Mouse (Mus musculus) intestine, embryonic 15.5 days (tissue): Measurements from ENCODE around the gene Apoa1. TPM values are rescaled to one million over a fixed set of nuclear protein-coding genes. Genes with fewer than 3 reads are reported as not detected.

Source experiments
- ATAC-seq: fragments of 200-750 bp; cut with Nextera tagmentation; 2 replicates; pipeline ENCODE4 v1.8.0; 2017; ENCODE audit warnings: moderate TSS enrichment, moderate library complexity
- H3K27ac ChIP-seq: fragments of 300-500 bp; sonication (generic); 2 replicates; pipeline ENCODE4 v1.5.1; 2015; ENCODE audit warnings: mild to moderate bottlenecking, inconsistent platforms
- H3K27me3 ChIP-seq: fragments of 300-500 bp; sonication (generic); replicated peaks from 2 replicates; pipeline ENCODE4 v1.6.1; 2015; ENCODE audit warnings: inconsistent platforms
- H3K36me3 ChIP-seq: fragments of 300-500 bp; sonication (generic); 2 replicates; pipeline ENCODE4 v1.6.1; 2015; ENCODE audit warnings: inconsistent platforms
- H3K4me1 ChIP-seq: fragments of 300-500 bp; sonication (generic); replicated peaks from 2 replicates; pipeline ENCODE4 v1.6.1; 2015; ENCODE audit warnings: inconsistent platforms
- H3K4me2 ChIP-seq: fragments of 300-500 bp; sonication (generic); replicated peaks from 2 replicates; pipeline ENCODE4 v1.6.1; 2015; ENCODE audit warnings: mild to moderate bottlenecking, inconsistent platforms
- H3K4me3 ChIP-seq: fragments of 300-500 bp; sonication (generic); replicated peaks from 2 replicates; pipeline ENCODE4 v1.5.1; 2015; ENCODE audit warnings: inconsistent platforms
- H3K9ac ChIP-seq: fragments of 300-500 bp; sonication (generic); 2 replicates; pipeline ENCODE4 v1.6.1; 2015; ENCODE audit warnings: inconsistent platforms
- H3K9me3 ChIP-seq: fragments of 300-500 bp; sonication (generic); 2 replicates; pipeline ENCODE4 v1.6.1; 2016; ENCODE audit warnings: inconsistent platforms
- WGBS: fragments of 180-500 bp; shearing (Covaris S2); methylation state at CpG from one replicate; pipeline ENCODE4 v1.1.7; 2015; 5-methylcytosine and 5-hydroxymethylcytosine counted together
- polyA plus RNA-seq: library from polyadenylated mRNA; unstranded; fragments of >200 nt; fragmentation: Nextera tagmentation; extraction: Ambion mirVana; gene quantifications from 2 replicates; pipeline ENCODE4 v1.2.1, GENCODE M21; 2015

The Apoa1 gene
- polyA plus RNA-seq, 1 experiment from 2014 or later, result 1,502 TPM

DNA sequence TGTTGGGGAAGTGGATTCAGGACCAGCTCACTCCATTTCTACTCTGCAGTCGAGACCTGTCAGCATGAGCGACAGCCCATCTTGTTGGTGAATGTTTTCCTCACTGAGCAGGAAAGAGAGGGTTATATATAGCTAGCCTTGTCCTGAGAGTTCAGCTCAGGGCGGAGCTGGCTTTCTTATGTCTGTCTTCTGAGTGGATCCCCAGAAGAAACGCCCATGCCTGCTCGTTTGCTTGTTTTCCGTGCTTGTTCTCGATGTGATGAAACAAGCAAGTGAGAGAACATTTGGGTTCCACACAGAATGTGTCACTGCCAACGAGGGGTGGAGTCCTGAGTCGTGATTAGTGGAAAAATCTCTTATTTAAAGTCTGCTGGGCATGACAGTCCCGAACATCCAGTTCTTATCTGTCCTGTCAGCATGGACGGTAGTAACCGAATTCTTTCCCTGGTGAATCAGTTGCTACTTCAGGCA lies 31.6 kb upstream of the Apoa1 start:
- WGBS, result 76% methylated on average over 12 of the region's 12 CpGs
- H3K27me3 ChIP-seq, result no peaks in the 10 kb centered on the region
- H3K4me2 ChIP-seq, result no peak overlapping the region
- H3K36me3 ChIP-seq, result peaks cover 16% of the 10 kb centered on the region; the same call in 1 of the 2 replicates
- no peaks in the 10 kb centered on the region for H3K9me3 ChIP-seq
- no peak for ATAC-seq
- H3K4me1 ChIP-seq, result no peaks in the 10 kb centered on the region
- H3K4me3 ChIP-seq, result no peak overlapping the region
- H3K9ac ChIP-seq, result no peak overlapping the region
- H3K27ac ChIP-seq, result no peak overlapping the region

DNA sequence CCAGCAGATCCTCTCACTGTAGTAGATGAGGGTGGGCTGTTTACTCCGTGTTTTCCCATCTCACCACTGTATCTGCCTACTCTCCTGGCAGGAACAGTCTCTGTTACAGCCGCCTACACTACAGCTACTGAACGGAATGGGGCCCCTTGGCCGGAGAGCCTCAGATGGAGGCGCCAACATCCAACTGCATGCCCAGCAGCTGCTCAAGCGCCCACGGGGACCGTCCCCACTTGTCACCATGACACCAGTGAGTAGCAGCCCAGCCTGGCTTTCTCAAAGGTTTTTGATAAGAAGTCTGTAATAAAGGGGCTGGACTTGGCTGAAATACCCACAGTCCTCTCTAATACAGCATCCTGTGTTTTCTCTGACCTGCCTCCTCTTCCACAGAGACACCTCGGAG lies 29.9 kb upstream of the Apoa1 start:
- WGBS, result 85% methylated on average over 9 of the region's 9 CpGs
- peaks cover 23% of the 10 kb centered on the region; the same call in 1 of the 2 replicates for H3K36me3 ChIP-seq

GRCm38 (mm10) chr9:46198936-46199335 lies 29.4 kb upstream of the Apoa1 start:
- no peak for ATAC-seq
- Histone ChIP-seq H3K27ac (no peak overlapping the region), H3K36me3 (peaks cover 23% of the 10 kb centered on the region; the same call in 1 of the 2 replicates), H3K27me3 (no peaks in the 10 kb centered on the region), H3K4me2 (no peak overlapping the region), H3K9me3 (no peaks in the 10 kb centered on the region), H3K4me1 (no peaks in the 10 kb centered on the region), H3K9ac (no peak overlapping the region), H3K4me3 (no peak overlapping the region)
- WGBS, result 87% methylated on average over 7 of the region's 7 CpGs

More for the DNA sequence above, 29.9 kb upstream of the Apoa1 start:
- no peak overlapping the region for H3K4me3 ChIP-seq
- no peaks in the 10 kb centered on the region for H3K9me3 ChIP-seq
- no peaks in the 10 kb centered on the region for H3K4me1 ChIP-seq
- no peaks in the 10 kb centered on the region for H3K27me3 ChIP-seq
- no peak for ATAC-seq
- no peak overlapping the region for H3K4me2 ChIP-seq
- H3K9ac ChIP-seq, result no peak overlapping the region
- no peak overlapping the region for H3K27ac ChIP-seq

DNA sequence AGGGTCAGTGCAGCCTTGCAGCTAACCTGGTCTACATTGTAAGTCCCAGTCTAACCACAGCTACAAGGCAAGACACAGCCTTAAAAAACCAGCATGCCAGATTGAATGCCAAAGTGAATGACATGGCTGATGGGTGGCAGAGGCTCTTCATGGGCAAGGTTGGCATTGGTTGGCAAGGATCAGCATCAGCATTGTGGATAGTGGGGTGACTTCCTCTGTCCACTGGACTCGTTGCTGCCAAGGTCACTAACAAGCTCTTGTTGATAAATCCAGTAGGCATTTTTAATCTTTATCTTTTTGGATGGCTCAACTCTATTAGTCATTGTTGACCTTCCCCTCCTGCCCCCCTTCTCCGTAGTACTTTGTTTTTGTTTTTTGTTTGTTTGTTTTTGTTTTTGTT lies 28.8 kb upstream of the Apoa1 start:
- WGBS, result 76% methylated on average over 2 of the region's 2 CpGs
- no peak overlapping the region for H3K4me2 ChIP-seq
- no peak overlapping the region for H3K27ac ChIP-seq
- H3K9me3 ChIP-seq, result no peaks in the 10 kb centered on the region
- no peak overlapping the region for H3K9ac ChIP-seq
- peaks cover 26% of the 10 kb centered on the region for H3K36me3 ChIP-seq
- H3K4me3 ChIP-seq, result no peak overlapping the region
- no peaks in the 10 kb centered on the region for H3K4me1 ChIP-seq
- no peaks in the 10 kb centered on the region for H3K27me3 ChIP-seq
- ATAC-seq, result no peak

- H3K4me3 ChIP-seq, result no peak overlapping the region
- peak; percentile 96 for ATAC-seq
- H3K4me1 ChIP-seq, result peaks cover 25% of the 10 kb centered on the region
- H3K9me3 ChIP-seq, result no peaks in the 10 kb centered on the region
- H3K36me3 ChIP-seq, result peaks cover 29% of the 10 kb centered on the region
- no peaks in the 10 kb centered on the region for H3K27me3 ChIP-seq
- peak overlapping the region; percentile 82 for H3K27ac ChIP-seq
- WGBS, result 36% methylated on average over 10 of the region's 10 CpGs
- 0 out of 2 replicates have a peak overlapping the region, but pooled peaks have one; percentile 4 for H3K4me2 ChIP-seq
- H3K9ac ChIP-seq, result no peak overlapping the region
These were observed 21.4 kb upstream of the Apoa1 start for GRCm38 (mm10) chr9:46206834-46207500.

DNA sequence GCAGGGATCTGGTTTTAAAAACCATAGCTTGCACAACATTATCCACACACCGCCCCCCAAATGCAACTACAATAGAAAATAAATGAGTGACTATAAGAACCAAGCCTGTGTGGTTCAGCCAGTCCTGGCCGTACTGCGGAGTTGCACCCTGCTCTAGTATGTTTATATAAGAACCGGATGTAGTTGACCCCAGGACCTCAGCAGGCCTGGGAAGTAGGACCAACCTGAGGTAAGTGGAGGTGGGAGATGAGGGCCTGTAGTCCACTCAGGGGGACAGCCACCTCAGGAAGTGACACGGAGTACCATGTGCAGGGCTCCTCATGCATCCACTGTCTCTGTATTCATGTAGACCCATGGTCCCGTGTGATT lies 20.9 kb upstream of the Apoa1 start:
- Histone ChIP-seq H3K9ac (no peak overlapping the region), H3K36me3 (peaks cover 26% of the 10 kb centered on the region), H3K4me3 (no peak overlapping the region), H3K4me1 (peaks cover 25% of the 10 kb centered on the region), H3K9me3 (no peaks in the 10 kb centered on the region), H3K27me3 (no peaks in the 10 kb centered on the region), H3K4me2 (no peak overlapping the region), H3K27ac (peak overlapping the region; percentile 82)
- 42% methylated on average over 6 of the region's 6 CpGs for WGBS
- peak; percentile 52 for ATAC-seq

DNA sequence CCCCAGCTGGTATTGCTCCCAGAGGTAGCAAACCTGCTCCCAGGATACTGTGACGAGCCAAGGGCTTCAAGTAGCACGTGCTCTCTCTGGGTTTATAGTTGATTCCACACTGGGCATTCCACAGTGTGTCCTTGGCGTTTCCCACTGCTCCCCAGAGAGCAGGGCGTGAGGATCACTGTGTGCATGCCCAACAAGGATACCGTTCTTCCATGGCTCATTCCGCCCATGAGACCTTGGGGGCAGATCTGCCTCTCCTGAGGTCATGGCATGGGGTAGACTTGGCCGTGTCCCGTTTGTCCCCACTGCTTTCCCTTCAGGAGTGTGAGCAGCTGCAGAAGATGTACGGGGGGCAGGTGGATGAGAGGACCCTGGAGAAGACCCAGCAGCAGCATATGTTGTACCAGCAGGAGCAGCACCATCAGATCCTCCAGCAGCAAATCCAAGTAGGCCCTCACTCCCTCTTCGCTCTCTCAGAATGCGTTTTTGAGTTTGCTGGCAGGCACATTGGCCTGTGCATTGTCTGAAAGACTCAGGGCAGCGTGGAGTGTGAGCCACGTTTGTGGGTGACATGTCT lies 19.9 kb upstream of the Apoa1 start:
- H3K27me3 ChIP-seq, result no peaks in the 10 kb centered on the region
- H3K4me3 ChIP-seq, result no peak overlapping the region
- peaks cover 26% of the 10 kb centered on the region for H3K36me3 ChIP-seq
- peaks cover 25% of the 10 kb centered on the region for H3K4me1 ChIP-seq
- no peak overlapping the region for H3K4me2 ChIP-seq
- no peak overlapping the region for H3K9ac ChIP-seq
- no peak overlapping the region for H3K27ac ChIP-seq
- 86% methylated on average over 13 of the region's 13 CpGs for WGBS
- H3K9me3 ChIP-seq, result no peaks in the 10 kb centered on the region
- no peak for ATAC-seq

GRCm38 (mm10) chr9:46210473-46210872 lies 17.9 kb upstream of the Apoa1 start:
- no peak overlapping the region for H3K4me3 ChIP-seq

DNA sequence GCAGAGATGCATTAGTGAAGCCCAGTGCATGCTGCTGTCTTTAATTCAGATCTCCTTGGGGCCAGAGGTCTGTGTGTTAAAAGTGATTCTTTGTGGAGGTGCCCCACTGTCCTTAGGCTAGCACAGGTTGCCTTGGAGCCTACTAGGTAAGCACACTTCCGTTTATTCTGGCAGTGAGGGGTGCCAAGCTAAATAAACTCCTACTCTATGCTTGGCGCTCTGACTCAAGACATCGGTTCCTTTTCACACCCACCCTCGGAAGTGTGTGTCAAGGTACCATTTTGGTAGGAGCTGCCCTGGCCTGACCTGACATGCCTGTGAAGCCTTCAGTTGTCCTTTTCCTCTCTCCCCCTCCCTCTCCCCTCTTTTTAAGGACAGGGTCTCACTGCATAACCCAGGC lies 14.1 kb upstream of the Apoa1 start:
- H3K9me3 ChIP-seq, result no peaks in the 10 kb centered on the region
- peaks cover 21% of the 10 kb centered on the region for H3K36me3 ChIP-seq
- H3K27me3 ChIP-seq, result no peaks in the 10 kb centered on the region
- H3K9ac ChIP-seq, result no peak overlapping the region
- H3K27ac ChIP-seq, result no peak overlapping the region
- 82% methylated on average over 4 of the region's 4 CpGs for WGBS
- H3K4me1 ChIP-seq, result peaks cover 7% of the 10 kb centered on the region; the same call in 1 of the 2 replicates
- H3K4me3 ChIP-seq, result no peak overlapping the region
- no peak for ATAC-seq
- no peak overlapping the region for H3K4me2 ChIP-seq

More at GRCm38 (mm10) chr9:46210473-46210872, 17.9 kb upstream of the Apoa1 start:
- no peak overlapping the region for H3K4me2 ChIP-seq
- H3K4me1 ChIP-seq, result peaks cover 27% of the 10 kb centered on the region
- no peak overlapping the region for H3K9ac ChIP-seq
- H3K27ac ChIP-seq, result no peak overlapping the region
- no peaks in the 10 kb centered on the region for H3K9me3 ChIP-seq
- H3K27me3 ChIP-seq, result no peaks in the 10 kb centered on the region
- 89% methylated on average over 12 of the region's 12 CpGs for WGBS
- no peak for ATAC-seq
- peaks cover 23% of the 10 kb centered on the region for H3K36me3 ChIP-seq

DNA sequence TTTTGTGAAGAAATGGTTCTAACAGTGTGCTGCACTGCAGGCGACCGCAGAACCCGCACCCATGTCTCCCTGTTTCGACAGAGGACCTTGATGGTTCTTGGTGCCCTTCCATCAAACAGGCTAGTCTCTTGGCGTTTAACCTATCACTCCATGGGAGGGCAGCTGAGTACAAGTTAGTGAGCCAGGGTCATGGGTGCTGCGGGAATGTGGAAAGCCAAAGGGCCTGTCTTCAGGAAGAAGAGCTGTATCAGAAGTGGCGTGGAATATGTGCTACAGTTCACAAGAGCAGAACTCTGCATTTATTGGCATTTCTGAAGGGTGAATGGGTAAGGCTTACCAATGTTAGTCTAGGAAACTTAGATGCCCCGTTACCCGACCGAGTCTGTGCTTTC lies 13.4 kb upstream of the Apoa1 start:
- Histone ChIP-seq H3K27me3 (no peaks in the 10 kb centered on the region), H3K4me2 (no peak overlapping the region), H3K4me1 (peaks cover 7% of the 10 kb centered on the region; the same call in 1 of the 2 replicates), H3K36me3 (peaks cover 19% of the 10 kb centered on the region), H3K27ac (no peak overlapping the region), H3K9ac (no peak overlapping the region), H3K9me3 (no peaks in the 10 kb centered on the region), H3K4me3 (no peak overlapping the region)
- 91% methylated on average over 10 of the region's 10 CpGs for WGBS
- ATAC-seq, result no peak

GRCm38 (mm10) chr9:46215338-46216322 lies 12.8 kb upstream of the Apoa1 start:
- Histone ChIP-seq H3K36me3 (peaks cover 20% of the 10 kb centered on the region), H3K27ac (peak overlapping the region; percentile 49; the same call in 1 of the 2 replicates)

More at GRCm38 (mm10) chr9:46215338-46216322, 12.8 kb upstream of the Apoa1 start:
- WGBS, result 54% methylated on average over 11 of the region's 11 CpGs
- H3K4me2 ChIP-seq, result no peak overlapping the region
- H3K9ac ChIP-seq, result no peak overlapping the region
- no peaks in the 10 kb centered on the region for H3K9me3 ChIP-seq
- peaks cover 7% of the 10 kb centered on the region; the same call in 1 of the 2 replicates for H3K4me1 ChIP-seq
- peak; percentile 68 for ATAC-seq
- H3K27me3 ChIP-seq, result no peaks in the 10 kb centered on the region
- no peak overlapping the region for H3K4me3 ChIP-seq
